Mouse (Mus musculus) hematopoietic stem cell, adult 5-6 weeks (primary cell): ENCODE data around the gene Coq2. TPM values are rescaled to one million over a fixed set of nuclear protein-coding genes. Genes with fewer than 3 reads are reported as not detected.

Experiments
- ATAC-seq, 2 experiments: fragments of 125-278 bp in 1 of 2; replicated peaks in 1 of 2; 2 replicates each; pipeline ENCODE4 v1.8.0; 2016 to 2017; ENCODE audit warnings: inconsistent platforms in 2 of 2, mild to moderate bottlenecking in 2 of 2, moderate number of reproducible peaks in 2 of 2, low read depth in 1 of 2, moderate TSS enrichment in 1 of 2; ENCODE audit not compliant: low FRiP score in 2 of 2, poor library complexity in 2 of 2, severe bottlenecking in 2 of 2, insufficient read depth in 1 of 2, low TSS enrichment in 1 of 2
- total RNA-seq: library from RNA; stranded (forward); fragments of 172-1452, 232-1000 nt; gene quantifications from 2 replicates; pipeline ENCODE4 v1.2.3, GENCODE M21; 2017

The Coq2 gene
- total RNA-seq, 1 experiment from 2014 or later: 46.2 TPM

DNA sequence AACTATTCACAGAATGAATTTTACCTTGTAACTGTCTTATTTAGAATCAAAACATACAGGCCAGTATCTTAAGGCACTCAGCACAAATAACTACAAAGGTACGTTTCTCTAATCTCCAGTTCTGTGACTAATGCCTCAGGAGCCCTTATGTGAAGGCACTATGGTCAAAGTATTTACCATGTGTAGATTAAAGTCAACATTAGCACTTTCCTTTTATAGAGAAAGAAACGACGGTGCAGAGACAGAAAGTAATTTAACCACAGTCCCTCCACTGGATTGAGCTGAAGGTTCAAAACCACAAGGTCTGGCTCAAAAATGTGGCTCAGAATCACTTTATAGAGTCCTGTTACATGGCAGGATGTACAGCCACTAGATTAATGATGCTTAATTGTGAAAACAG lies 3.0 kb downstream of the Coq2 start:
- ATAC-seq: no peak

DNA sequence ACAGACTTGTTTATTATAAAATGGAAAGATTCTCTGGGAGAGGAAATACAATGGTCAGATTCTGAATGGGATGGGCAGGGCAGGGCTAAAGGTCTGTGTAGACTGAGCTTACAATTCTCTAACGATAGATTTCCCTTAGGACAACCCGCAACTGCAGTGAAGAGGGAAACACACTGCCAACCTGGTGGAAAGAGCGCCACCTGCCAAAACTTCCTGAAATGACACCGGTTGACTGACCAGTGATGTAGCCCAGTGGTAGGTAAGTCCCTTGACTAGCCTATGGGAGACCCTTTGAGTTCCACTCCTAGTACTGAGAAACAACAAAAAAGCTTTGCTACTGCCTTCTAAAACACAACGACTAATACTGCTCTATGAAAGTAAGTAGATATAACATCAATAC lies 3.5 kb downstream of the Coq2 start:
- ATAC-seq: peak; percentile 25 to 43; a peak in 1 of 4 replicates

- no peak for ATAC-seq
These were observed 8.0 kb downstream of the Coq2 start for GRCm38 (mm10) chr5:100666965-100667364.

DNA sequence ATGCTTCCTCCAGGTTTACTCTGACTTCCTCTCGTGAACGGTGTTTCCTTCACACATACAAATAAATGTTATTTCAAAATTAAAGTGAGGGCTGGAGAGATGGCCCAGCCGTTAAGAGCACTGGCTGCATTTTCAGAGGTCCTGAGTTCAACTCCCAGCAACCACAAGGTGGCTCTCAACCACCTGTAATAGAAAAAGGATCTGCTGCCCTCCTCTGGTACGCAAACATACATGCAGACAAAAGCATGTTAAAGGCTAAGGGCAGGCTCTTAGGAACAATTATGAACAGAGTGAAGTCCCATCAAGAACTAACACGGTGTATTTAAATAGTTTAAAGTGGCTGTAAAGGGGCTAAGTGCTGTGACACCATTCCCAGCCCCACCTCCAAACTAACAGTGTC lies 11.1 kb downstream of the Coq2 start:
- peak; percentile 57 to 58 for ATAC-seq

DNA sequence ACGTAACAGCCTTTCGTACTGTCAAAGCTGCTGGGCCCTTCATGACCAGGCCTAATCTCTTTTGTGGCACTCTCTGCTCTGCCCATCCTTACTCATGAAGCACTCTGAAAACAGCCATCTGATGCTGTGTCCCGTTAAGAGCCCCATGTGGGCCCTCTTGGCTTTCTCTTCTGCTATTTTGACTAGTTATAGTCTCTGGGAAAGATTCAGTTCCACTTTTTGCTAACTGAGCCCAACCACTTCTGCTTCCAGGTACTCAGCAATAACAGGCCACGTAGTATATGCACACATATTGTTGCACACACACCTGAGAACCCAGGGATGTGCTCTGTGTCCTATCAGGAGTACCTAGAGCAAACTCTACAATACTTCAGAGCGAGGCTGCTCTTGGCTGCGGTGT lies 11.9 kb downstream of the Coq2 start:
- peak; percentile 62 to 68 for ATAC-seq

DNA sequence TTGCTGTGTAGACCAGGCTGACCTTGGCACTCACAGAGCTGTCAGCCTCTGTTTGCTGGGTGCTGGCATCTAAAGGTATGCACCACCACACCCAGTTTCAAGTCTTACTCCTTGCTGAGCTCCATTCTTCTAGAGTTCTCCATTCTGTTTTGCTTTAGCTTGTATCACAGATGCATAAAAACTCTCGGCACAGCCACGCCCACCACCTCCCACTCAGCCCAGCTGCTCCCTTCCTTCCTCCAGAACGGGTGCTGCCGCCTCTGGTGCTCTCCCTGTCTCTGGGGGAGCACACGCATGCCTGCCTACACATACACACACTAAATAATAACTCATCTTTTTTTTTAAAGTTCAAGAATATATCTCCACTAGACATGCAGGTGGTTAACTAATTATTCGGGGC lies 16.5 kb downstream of the Coq2 start:
- ATAC-seq: no peak

GRCm38 (mm10) chr5:100656352-100656751 lies 18.6 kb downstream of the Coq2 start:
- peak; percentile 74 to 82 for ATAC-seq

GRCm38 (mm10) chr5:100652327-100652726 lies 22.6 kb downstream of the Coq2 start:
- ATAC-seq: no peak

- ATAC-seq: no peak
These were observed 23.5 kb downstream of the Coq2 start for GRCm38 (mm10) chr5:100651486-100651885.

GRCm38 (mm10) chr5:100650969-100651368 lies 24.0 kb downstream of the Coq2 start:
- ATAC-seq: no peak

GRCm38 (mm10) chr5:100648546-100648945 lies 26.4 kb downstream of the Coq2 start:
- ATAC-seq: no peak

GRCm38 (mm10) chr5:100648046-100648445 lies 26.9 kb downstream of the Coq2 start:
- ATAC-seq: no peak

GRCm38 (mm10) chr5:100646558-100646957 lies 28.4 kb downstream of the Coq2 start:
- no peak for ATAC-seq

GRCm38 (mm10) chr5:100643991-100644535 lies 30.9 kb downstream of the Coq2 start:
- peak; percentile 39 to 57; a peak in 3 of 4 replicates for ATAC-seq

DNA sequence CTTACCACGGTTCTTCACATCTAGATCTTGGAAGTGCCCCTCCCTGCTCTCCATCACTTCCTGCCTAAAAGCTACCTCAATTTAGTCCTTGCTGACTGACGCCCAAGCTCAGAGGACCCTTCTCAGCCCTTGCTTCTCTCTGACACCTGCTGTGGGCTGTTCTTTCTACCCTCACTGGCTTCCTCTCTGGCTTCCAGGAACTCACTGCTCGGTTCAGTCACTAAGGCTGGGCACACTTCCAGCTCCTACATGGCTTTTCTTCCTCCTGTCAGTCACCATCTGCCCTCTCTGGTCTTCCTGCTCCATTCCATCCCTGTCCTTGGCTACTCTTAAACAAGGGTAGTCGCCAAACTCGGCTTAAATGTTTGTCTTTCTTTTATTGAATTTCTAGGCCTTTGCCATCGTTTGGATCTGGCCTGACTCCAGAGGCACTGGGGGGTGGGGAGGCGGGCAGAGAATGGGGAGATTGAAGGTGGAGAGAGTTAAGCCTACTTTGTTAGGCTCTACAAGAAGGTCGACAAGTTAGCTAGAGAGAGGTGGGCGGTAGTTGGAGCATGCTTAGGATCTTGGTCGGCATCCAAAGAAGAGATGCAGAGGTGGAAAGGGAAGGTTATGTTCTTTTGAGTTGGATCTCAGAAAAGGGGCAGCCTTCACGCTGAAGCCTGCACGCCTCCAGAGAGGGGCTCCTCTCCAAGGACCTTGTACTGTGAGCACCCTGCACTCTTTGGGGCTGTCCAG lies 31.5 kb downstream of the Coq2 start:
- ATAC-seq: peak; percentile 78 to 80

- ATAC-seq: 0 out of 4 replicates have a peak, but pooled peaks of 1 of the 2 experiments have one; percentile 2
These were observed 32.6 kb downstream of the Coq2 start for GRCm38 (mm10) chr5:100642316-100642715.

DNA sequence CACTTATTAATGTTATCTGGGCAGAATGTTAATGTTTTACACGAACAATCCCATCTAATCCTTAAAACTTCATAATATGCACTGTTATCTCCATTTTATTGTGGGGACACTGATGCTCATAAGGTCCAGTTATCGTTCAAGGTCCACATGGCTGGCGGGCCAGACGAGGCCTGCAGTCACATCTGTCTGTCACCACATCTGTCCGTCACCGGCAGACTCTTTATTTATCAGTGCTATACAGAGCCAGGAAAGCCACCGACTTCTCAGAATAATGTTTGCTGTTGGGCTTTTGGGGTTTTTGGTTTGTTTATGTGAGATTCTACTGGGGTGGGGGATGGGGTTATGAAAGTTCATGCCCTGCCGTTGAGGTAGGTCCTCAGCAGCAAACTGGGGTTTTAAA lies 36.5 kb downstream of the Coq2 start:
- ATAC-seq: no peak

DNA sequence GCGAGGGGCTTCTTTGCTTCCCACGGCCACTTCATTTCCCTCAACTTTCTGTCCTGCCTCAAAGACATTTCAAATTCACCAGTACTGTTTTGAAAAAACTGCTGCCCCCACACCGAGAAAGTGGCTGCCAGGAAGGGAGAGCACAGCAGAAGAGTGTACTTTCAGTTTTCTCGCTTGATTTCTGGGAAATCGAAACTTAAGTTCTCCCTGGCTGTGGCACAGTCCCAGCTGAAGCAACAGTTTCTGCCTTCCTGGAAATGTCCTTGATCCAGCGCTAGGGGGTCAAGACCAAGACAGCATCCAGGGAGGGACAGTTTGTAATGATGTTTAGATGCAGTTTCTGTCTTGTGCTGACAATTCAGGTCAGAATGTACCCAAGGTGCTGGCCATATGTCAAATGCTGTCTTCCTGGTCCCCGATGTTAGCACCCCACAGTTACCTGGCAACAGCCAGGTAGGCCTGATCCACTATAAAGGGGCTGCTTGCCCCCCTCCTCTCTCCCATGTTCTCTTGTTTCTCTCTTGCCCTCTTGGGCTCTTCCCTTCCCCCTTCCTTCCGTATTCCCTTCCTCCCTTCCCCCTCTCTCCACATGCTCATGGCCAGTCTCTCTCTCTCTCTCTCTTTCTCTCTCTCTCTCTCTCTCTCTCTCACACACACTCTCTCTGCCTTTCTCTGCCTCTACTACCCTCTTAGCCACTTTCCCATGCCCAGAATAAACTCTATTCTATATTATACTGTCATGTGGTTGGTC lies 38.0 kb downstream of the Coq2 start:
- 0 out of 4 replicates have a peak, but pooled peaks of 1 of the 2 experiments have one; percentile 43 for ATAC-seq
